Mouse (Mus musculus): ENCODE results near the gene Ddx24. TPM values are rescaled to one million over a fixed set of nuclear protein-coding genes. Genes with fewer than 3 reads are reported as not detected.

Gene Ddx24
- total RNA-seq, 2 experiments from 2014 or later, result 174 to 189 TPM

DNA sequence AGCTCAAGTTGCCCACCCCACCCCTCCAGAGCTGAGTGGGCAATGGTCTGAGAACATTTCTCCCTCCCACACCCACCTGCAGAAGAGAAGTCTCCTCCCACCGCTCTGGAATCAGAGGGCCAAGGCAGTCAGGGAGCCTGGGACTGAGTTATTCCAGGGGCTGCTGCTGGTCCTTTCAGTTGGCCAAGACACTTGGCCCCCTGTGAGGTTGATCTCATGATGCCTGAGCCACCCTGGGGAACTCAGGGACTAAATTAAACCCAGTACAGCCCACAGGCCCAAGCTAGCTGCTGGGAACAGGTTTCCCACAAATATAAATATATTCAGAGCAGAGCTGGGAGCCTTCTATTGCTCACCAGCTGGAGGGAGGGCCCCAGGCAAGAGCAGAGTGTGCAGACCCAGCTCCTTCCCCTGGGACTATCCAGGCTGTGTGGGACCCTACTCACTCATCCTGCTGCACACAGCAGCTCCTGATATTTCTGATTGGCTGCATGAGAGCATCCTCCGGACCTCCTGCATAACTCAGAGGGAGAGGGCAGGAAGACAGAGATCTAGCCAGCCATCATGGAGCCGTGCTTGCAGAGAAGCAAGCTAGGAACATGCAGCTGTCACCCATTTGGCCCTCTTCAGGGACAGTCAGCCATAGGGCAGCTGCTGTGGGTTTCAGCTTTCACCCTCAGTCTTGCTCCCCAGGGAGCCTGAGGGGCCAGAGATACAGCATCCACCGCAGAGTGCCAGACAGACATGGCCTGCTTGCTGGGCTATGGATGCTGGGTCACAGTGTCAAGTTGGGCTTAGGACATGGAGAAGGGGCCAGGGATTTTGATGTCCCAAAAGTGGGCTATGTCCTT, 66.5 kb downstream of the Ddx24 start:
- DNase-seq (ENCODE audit: low spot score in 2 of 2), result no peak
- intact Hi-C loops (cut with DNase I), result no loop called here

- DNase-seq (ENCODE audit: low spot score in 2 of 2), result no peak
- intact Hi-C loops (cut with DNase I), result no loop called here
Observed at GRCm38 (mm10) chr12:103358216-103358615, 67.4 kb downstream of the Ddx24 start.

Other genes with a start within 250 kb of the Ddx24 start
- 1 to 10 TPM; 2.4 to 6.5 TPM for gene Prima1, start 183.7 kb downstream of the Ddx24 start, total RNA-seq (2021)
- 1 to 10 TPM; 2.6 to 4.5 TPM for gene Fam181a, start 114.9 kb downstream of the Ddx24 start, total RNA-seq (2021)
- 1 to 10 TPM; 2.5 to 3.6 TPM for gene Asb2, start 69.8 kb downstream of the Ddx24 start, total RNA-seq (2021)
- 10 to 100 TPM; 26.3 to 33.2 TPM for gene Otub2, start 37.1 kb downstream of the Ddx24 start, total RNA-seq (2021)
- gene 9330161L09Rik, start 18.0 kb downstream of the Ddx24 start, total RNA-seq (2021), result 1 to 10 TPM; 2.0 to 2.3 TPM
- 10 to 100 TPM; 27.2 to 34.9 TPM for gene Ifi27, start 8.4 kb upstream of the Ddx24 start, total RNA-seq (2021)
- gene Ifi27l2a, start 17.9 kb upstream of the Ddx24 start, total RNA-seq (2021), result 1 to 10 TPM; 2.5 to 3.3 TPM
- gene Ifi27l2b, start 31.4 kb upstream of the Ddx24 start, total RNA-seq (2021), result not detected
- gene Ppp4r4, start 106.5 kb upstream of the Ddx24 start, total RNA-seq (2021), result 10 to 100 TPM; 14.5 to 14.6 TPM
- not detected for gene Serpina10, start 205.6 kb upstream of the Ddx24 start, total RNA-seq (2021)
- gene Serpina6, start 231.4 kb upstream of the Ddx24 start, total RNA-seq (2021), result not detected

Measured in left cerebral cortex, postnatal 14 days (tissue).